Mouse (Mus musculus) gastrocnemius, postnatal 10 days (tissue): ENCODE measurements at regions not wholly inside any gene's neighbourhood (a gene's known extent, or its start where the extent isn't known, plus 50 kb on each side); places are given as distances from the start of the nearest gene placed in this dataset.

Source experiments
- DNase-seq: peaks from one replicate; pipeline ENCODE4 v3.0.0; 2021; ENCODE audit warnings: mixed read lengths

- no peak for DNase-seq
Observed at GRCm38 (mm10) chr1:183754500-183754899, 258.6 kb upstream of the Dusp10 start.

DNA sequence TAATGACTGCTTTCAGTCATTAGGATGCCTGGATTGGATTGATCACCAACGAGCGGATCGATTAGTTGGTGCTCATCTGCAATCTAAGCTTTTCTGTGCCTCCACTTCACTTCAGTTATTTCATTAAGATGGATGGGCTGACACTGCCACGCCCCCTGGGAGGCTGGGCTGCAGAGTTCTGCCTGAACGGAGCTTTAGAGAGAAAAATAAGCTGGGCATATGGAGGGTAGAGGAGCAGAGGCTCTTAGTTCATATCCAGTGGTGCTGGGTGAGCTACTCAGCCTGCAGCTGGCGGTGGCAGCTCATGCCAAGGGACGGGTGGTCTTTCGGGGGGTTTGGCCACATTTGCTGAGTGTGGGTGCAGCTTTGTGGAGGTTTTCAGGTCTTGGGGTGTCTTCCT is 256.4 kb upstream of the Dusp10 start:
- no peak for DNase-seq

DNA sequence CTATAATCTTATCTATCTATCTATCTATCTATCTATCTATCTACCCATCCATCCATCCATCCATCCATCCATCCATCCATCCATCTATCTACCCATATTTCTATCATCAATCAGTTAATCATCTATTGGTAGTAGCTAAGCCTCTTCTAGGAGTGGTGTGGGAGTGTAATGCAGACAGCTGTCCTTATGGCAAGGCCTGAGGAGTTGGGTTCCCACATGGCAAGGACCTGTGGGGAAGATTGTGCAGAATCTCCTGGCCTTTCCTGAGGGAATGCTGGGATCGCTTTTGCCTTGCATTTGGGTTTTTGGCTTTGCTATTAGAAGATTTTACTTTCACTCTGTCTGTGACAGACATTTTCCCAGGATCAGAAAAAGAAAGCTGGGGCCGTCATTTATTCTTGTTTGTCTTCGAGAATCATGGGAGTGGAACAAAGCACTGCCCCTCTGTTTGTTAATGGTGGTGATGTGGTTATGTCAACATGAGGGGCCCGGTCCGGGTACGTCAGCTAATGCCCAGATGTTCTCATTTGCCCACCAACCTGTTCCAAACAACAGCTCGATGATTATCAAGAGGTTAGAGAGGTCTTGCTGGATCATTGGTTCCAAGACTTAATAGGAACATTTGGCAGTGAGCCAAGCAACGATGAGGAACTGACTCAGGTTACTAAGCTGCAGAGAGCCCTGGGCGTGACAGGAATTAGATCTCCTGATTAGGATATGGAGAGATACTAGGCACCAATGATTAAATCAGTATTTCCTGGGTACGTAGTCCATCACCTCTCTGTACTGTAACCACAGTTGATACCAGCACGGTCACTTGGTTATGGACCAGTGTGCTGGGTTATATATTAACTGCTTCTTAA is 249.0 kb upstream of the Dusp10 start:
- DNase-seq: no peak

DNA sequence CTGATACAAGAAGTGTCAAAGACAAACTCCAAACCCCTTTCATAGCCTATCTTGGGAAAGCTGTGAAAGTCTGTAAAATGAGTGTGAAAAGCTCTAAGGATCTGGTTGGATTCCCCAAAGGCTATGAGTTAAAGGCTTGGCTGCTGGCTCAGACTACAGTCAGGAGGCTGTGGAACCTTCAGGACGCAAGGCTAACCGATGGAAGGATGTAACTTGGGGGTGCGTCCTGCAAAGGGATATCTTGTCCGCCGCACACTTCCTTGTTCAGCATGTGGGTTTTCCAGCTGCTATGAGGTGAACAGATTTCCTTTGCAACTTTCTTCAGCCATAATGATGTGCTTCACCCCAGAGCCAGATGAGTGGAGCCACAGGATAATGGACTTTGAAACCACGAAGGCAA is 240.3 kb upstream of the Dusp10 start:
- no peak for DNase-seq

GRCm38 (mm10) chr1:183780180-183780579 is 232.9 kb upstream of the Dusp10 start:
- DNase-seq: no peak

DNA sequence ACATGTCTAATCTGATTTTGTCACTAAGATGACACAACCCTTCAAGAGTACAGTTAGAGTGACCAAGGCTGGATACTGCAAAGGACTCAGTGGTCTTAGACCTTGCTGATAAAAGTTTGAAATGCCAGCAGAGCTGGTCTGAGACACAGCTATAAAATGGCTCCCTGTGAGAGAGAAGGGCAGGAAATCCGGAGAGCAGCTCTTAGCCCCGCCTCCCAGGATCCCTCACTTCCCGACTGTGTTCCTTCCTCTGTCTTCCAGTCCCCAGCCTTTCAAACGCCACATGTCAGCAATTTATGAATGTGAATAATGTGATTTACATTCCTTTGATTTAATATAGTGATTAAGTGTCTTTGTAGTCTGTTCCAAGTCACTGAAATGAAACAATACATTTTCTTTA is 232.3 kb upstream of the Dusp10 start:
- no peak for DNase-seq

DNA sequence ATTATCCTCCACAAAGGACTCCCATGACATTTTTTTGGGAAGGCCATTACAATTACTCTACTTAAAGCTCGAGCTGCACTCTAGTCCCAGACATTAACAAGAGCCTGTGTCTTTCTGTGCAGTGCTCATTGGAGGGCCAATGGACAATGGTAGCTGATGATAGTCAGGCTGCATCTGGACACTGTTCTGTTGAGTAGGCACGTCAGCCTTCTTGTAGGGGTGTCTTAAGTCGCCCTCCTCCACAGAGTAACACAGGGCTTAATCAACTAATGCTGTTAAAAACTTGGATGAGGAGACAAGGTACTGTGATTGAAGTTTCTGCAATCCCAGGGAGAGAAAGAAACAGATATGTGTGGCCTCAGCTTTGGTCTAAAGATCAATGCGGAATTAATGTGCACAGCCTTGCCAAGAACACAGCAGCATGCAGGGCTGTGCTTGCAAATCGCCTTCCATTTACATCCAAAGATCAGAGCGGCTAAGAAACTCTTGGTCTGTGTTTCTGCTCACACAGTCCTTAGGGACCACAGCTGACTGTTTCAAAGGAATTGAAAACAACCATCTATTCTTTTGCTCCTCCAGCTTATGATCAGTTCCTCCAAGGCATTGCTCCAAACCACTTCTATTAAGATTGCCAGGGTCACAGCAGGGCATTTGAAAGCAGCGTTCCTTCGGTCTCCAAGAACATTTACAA is 229.5 kb upstream of the Dusp10 start:
- no peak for DNase-seq

GRCm38 (mm10) chr1:183792230-183792813 is 220.8 kb upstream of the Dusp10 start:
- DNase-seq: no peak

GRCm38 (mm10) chr1:183793324-183793723 is 219.8 kb upstream of the Dusp10 start:
- DNase-seq: no peak

DNA sequence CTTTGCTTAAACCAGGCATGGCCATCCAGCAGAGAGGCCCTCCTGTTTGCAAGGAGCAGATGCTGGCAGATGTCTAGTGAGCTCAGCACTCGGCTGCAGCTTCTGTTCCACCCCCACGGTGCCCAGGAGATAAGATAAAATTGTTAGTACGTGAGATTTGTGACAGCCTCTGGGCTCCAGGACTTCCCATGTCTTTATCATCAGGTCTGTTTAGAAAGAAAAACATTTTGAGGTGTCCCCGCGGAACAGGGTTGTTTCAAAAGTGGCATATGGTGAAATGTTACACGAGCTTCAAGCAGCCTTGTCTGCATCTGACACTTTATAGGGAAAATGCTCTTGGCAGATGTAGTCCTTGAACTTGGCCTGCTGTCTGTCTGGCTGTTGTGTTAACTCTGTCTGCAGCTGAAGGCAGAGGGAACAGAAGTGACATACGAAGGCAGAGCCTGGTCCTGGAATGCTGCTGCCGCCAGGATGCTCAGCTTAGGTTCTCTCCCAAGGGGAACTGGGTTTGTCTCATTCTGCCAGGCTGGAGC is 219.1 kb upstream of the Dusp10 start:
- DNase-seq: no peak

- DNase-seq: no peak
Observed at GRCm38 (mm10) chr1:183802351-183802750, 210.8 kb upstream of the Dusp10 start.

GRCm38 (mm10) chr1:183803357-183803756 is 209.7 kb upstream of the Dusp10 start:
- no peak for DNase-seq

GRCm38 (mm10) chr1:183803826-183804225 is 209.3 kb upstream of the Dusp10 start:
- no peak for DNase-seq

- no peak for DNase-seq
Observed at GRCm38 (mm10) chr1:183804295-183804694, 208.8 kb upstream of the Dusp10 start.

GRCm38 (mm10) chr1:183806864-183807730 is 206.0 kb upstream of the Dusp10 start:
- no peak for DNase-seq

DNA sequence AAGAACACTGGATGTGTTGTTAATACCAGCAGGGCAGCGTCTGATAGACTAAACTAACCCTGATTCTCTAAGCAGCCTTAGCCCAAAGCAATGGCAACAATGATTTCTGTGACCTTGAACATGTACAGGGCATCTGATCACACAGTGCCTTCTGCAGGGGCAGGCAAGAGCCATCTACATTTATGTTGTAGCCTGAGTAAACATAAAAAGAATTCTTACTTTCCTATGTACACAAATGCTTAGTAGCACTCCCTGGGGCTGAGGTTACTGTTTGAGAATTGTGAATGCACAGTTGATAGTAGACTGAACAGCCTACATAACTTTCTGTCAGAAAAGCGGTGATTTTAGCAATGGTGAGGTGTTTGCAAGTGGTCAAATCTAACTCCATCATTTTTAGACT is 204.9 kb upstream of the Dusp10 start:
- DNase-seq: no peak

DNA sequence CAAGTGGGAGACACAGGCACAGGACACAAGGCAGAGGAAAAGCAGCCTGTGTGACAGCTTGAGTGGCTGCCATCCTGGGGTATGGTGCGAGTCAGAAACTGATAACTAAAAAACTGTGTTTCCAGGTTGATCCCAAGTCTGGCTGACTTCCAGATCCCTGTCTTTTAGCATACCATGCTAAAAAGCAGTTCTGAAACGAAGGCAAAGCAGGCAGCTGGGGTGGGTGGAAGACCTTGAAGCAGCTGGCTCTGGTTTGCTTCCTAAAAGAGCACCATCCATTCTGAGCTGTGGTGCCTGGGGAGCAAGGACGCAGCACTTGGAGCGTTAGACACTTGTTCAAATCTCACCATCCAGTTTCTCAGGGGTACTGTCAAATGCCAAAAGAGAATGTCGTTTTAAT is 192.5 kb upstream of the Dusp10 start:
- no peak for DNase-seq

GRCm38 (mm10) chr1:183826300-183826699 is 186.8 kb upstream of the Dusp10 start:
- DNase-seq: no peak

GRCm38 (mm10) chr1:183845135-183845534 is 168.0 kb upstream of the Dusp10 start:
- no peak for DNase-seq

DNA sequence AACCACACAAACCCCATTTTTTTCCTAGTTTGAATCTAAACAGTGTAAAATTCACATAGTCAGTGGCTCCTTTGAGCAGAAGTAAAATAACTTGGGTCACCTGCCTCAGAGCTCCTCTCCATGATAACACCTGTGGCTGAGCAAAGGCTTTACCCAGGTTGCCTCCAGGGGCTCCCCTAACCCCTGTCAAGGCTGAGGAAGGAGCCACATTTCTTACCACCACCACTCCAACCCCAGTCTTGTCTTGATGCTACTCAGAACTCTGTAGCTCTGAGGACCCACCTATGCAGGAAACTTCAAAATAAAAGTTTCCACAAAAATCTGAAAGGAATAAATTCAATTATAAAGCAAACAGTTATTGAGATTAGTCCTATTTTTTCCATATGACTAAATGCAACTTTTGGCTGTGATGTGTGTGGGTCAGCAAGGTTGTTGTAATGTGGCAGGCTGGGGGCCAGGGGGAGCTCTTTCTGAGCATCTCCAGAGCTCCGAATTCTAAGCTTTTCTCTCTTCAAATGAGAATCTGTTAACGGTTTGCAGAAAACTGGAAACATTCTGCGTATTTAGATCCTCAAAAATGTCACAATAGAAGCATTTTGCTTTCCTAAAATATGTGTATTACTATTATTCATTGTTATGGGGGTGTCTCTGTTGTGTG is 159.0 kb upstream of the Dusp10 start:
- DNase-seq: peak; percentile 11

- no peak for DNase-seq
Observed at GRCm38 (mm10) chr1:183865111-183865510, 148.0 kb upstream of the Dusp10 start.

DNA sequence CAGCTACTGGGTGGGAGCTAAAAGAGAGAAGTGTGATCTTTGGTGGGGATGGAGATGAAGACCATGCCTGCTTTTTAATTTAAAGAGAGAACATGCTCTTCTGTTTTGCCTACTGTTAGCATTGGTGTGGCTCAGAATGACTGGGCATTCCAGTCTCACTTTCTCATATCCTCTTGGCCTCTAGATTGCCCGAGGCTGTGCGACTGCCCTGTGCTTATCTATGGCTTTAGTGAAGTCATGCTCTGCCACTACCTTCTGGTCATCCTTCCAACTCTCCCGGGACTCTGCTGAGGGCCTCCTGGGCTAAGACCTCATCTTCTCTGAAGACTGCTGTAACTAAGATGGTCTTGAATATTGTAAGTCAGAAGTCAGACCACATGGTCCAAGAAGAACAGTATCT is 147.5 kb upstream of the Dusp10 start:
- DNase-seq: no peak
